Mouse (Mus musculus): ENCODE results near the gene Ank2. TPM values are rescaled to one million over a fixed set of nuclear protein-coding genes. Genes with fewer than 3 reads are reported as not detected.

The Ank2 gene
- polyA plus RNA-seq, 1 experiment: not detected

DNA sequence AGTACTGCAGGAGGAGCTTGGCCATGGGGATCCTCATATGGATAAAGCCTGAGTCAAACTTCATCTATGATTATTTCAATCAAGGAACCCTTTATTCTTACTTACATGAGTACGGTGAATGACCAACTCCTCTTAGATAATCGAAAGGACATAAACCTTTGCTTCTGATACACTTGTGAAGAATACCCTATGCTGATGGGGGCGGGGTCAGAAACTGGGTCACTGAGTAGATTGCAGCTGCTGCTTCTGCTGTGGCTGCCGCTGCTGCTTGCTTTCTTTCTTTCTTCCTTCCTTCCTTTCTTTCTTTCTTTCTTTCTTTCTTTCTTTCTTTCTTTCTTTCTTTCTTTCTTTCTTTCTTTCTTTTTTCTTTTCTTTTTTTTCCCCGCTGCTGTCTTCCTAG lies 263.9 kb downstream of the Ank2 start:
- TF ChIP-seq GATA1 (IDR thresholded peaks at IDR 0.05; ENCODE audit: borderline replicate concordance, low read length): no peak
- TF ChIP-seq FLI1 (IDR thresholded peaks at IDR 0.05; ENCODE audit: low read length): no peak
- H3K27me3 ChIP-seq (replicated peaks): no peaks in the 10 kb centered on the region
- H3K4me3 ChIP-seq (replicated peaks): no peak overlapping the region
- H3K36me3 ChIP-seq (replicated peaks; ENCODE audit: low read length): no peaks in the 10 kb centered on the region
- no peaks in the 10 kb centered on the region for H3K4me1 ChIP-seq
- peaks cover 5% of the 10 kb centered on the region; the same call in 1 of the 2 replicates for H3K9me3 ChIP-seq

DNA sequence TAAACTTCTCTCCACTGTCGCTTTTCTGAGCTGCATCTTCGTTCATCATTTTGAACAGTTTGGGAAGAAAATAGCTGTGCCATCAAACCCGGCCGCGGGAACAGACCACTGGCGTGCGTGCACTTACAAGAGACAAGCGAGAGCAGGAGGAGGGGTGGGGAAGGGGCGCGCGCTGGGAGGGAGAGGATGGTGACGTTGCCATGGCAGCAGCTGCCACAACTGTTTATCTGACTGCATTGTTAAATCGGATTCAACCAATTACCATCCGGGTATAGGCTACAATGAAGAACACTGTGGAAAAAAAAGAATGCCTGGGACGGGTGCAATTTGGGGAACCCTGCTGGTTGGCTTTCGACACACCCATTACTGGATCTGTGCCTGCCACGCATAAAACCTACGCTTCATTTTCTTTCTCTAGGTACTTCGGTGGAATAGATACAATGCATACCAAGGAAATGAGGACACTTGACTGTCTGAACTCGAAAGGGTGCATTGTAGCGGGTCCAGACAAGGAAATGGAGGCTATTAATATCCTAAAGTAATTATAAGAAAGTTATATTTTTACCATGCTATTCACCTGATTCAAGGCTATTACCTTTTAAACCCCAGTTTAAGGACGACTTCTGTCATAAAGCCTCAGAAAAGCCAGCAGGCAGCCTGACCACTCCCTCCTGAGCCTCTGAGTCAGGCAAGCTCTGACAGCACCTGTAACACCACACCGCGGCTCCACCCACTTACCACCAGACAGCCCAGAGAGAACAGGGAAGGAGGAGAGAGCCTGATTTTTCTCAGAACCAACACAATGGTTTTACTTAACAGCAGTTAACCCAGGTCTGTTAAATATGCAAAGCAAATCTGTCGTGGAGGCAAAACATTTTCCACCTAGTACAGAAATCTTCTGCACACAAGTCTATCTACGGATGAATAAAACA lies 273.1 kb downstream of the Ank2 start:
- Histone ChIP-seq H3K36me3 (replicated peaks; ENCODE audit: low read length) (no peaks in the 10 kb centered on the region), H3K9me3 (no peaks in the 10 kb centered on the region), H3K27me3 (replicated peaks) (no peaks in the 10 kb centered on the region), H3K4me3 (replicated peaks) (no peak overlapping the region), H3K4me1 (no peaks in the 10 kb centered on the region)
- TF ChIP-seq FLI1 (IDR thresholded peaks at IDR 0.05; ENCODE audit: low read length) (no peak), GATA1 (IDR thresholded peaks at IDR 0.05; ENCODE audit: borderline replicate concordance, low read length) (no peak)

DNA sequence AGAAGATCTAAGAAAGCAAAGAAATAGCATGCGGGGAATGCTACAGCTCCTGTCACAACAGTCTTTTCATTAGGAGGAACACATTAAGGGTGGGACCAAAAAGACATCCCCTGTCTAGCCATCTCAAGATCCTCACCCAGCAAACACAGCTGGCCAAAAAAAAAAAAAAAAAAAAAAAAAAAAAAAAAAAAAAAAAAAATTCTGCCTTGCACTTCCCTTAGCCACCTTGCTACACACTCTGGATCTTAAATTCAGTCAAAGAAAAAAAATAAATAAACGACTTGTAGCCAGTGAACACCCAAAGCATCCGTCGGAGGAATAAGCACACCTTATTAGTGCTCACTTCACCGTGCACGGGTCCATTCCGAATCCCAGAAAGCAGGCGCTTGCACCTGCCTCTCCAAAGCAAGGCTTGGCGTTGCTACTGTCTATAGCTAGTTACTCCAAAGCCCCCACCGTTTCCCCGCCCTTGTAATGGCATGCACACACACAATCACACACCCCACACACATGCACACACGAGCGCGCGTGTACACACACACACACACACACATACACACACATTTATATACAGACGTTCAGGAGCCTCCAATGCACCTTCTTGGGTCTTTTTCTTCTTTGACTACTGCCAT lies 273.9 kb downstream of the Ank2 start:
- Histone ChIP-seq H3K9me3 (peaks cover 6% of the 10 kb centered on the region; the same call in 1 of the 2 replicates), H3K4me1 (no peaks in the 10 kb centered on the region), H3K27me3 (replicated peaks) (no peaks in the 10 kb centered on the region), H3K36me3 (replicated peaks; ENCODE audit: low read length) (no peaks in the 10 kb centered on the region), H3K4me3 (replicated peaks) (no peak overlapping the region)
- TF ChIP-seq GATA1 (IDR thresholded peaks at IDR 0.05; ENCODE audit: borderline replicate concordance, low read length): no peak

GRCm38 (mm10) chr3:127224315-127225166 lies 274.6 kb downstream of the Ank2 start:
- Histone ChIP-seq H3K36me3 (replicated peaks; ENCODE audit: low read length) (no peaks in the 10 kb centered on the region), H3K4me3 (replicated peaks) (no peak overlapping the region), H3K4me1 (no peaks in the 10 kb centered on the region), H3K27me3 (replicated peaks) (no peaks in the 10 kb centered on the region), H3K9me3 (peaks cover 6% of the 10 kb centered on the region; the same call in 1 of the 2 replicates)
- TF ChIP-seq FLI1 (IDR thresholded peaks at IDR 0.05; ENCODE audit: low read length) (no peak), GATA1 (IDR thresholded peaks at IDR 0.05; ENCODE audit: borderline replicate concordance, low read length) (no peak)

DNA sequence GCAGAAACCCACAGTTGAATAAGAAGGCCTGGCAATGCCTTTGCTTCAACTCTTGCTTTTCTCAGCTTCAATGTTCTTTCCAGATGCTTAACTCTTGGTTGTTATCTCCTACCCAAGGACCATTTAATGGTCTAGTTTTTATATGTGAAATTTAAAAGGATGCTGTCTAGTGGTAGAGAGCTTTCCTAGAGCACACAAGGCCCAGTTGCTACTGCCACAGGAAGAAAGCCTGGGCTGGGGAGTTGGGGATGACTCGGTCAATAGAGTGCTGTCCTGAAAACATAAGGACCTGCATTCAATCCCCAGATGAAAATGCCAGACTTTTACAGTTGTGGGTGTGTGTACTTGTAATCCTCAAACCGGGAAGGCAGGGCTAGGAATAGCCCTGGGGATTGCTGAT lies 277.1 kb downstream of the Ank2 start:
- Histone ChIP-seq H3K4me1 (no peaks in the 10 kb centered on the region), H3K4me3 (replicated peaks) (no peak overlapping the region), H3K27me3 (replicated peaks) (no peaks in the 10 kb centered on the region), H3K9me3 (peaks cover 9% of the 10 kb centered on the region; the same call in 1 of the 2 replicates), H3K36me3 (replicated peaks; ENCODE audit: low read length) (no peaks in the 10 kb centered on the region)
- TF ChIP-seq FLI1 (IDR thresholded peaks at IDR 0.05; ENCODE audit: low read length) (no peak), GATA1 (IDR thresholded peaks at IDR 0.05; ENCODE audit: borderline replicate concordance, low read length) (no peak)

GRCm38 (mm10) chr3:127220859-127221258 lies 278.3 kb downstream of the Ank2 start:
- peaks cover 9% of the 10 kb centered on the region; the same call in 1 of the 2 replicates for H3K9me3 ChIP-seq
- TF ChIP-seq GATA1 (IDR thresholded peaks at IDR 0.05; ENCODE audit: borderline replicate concordance, low read length) (no peak), FLI1 (IDR thresholded peaks at IDR 0.05; ENCODE audit: low read length) (no peak)
- no peaks in the 10 kb centered on the region for H3K36me3 ChIP-seq (replicated peaks; ENCODE audit: low read length)
- no peaks in the 10 kb centered on the region for H3K4me1 ChIP-seq
- no peaks in the 10 kb centered on the region for H3K27me3 ChIP-seq (replicated peaks)
- no peak overlapping the region for H3K4me3 ChIP-seq (replicated peaks)

GRCm38 (mm10) chr3:127213534-127213933 lies 285.6 kb downstream of the Ank2 start:
- no peak for TF ChIP-seq GATA1 (IDR thresholded peaks at IDR 0.05; ENCODE audit: borderline replicate concordance, low read length)
- TF ChIP-seq FLI1 (IDR thresholded peaks at IDR 0.05; ENCODE audit: low read length): no peak

GRCm38 (mm10) chr3:127211119-127211518 lies 288.0 kb downstream of the Ank2 start:
- Histone ChIP-seq H3K36me3 (replicated peaks; ENCODE audit: low read length) (no peaks in the 10 kb centered on the region), H3K4me3 (replicated peaks) (no peak overlapping the region), H3K27me3 (replicated peaks) (no peaks in the 10 kb centered on the region), H3K4me1 (no peaks in the 10 kb centered on the region), H3K9me3 (peaks cover 24% of the 10 kb centered on the region)
- TF ChIP-seq GATA1 (IDR thresholded peaks at IDR 0.05; ENCODE audit: borderline replicate concordance, low read length) (no peak), FLI1 (IDR thresholded peaks at IDR 0.05; ENCODE audit: low read length) (no peak)

More at GRCm38 (mm10) chr3:127213534-127213933, 285.6 kb downstream of the Ank2 start:
- H3K4me1 ChIP-seq: no peaks in the 10 kb centered on the region
- H3K27me3 ChIP-seq (replicated peaks): no peaks in the 10 kb centered on the region
- no peak overlapping the region for H3K4me3 ChIP-seq (replicated peaks)
- H3K9me3 ChIP-seq: peaks cover 18% of the 10 kb centered on the region
- H3K36me3 ChIP-seq (replicated peaks; ENCODE audit: low read length): no peaks in the 10 kb centered on the region

DNA sequence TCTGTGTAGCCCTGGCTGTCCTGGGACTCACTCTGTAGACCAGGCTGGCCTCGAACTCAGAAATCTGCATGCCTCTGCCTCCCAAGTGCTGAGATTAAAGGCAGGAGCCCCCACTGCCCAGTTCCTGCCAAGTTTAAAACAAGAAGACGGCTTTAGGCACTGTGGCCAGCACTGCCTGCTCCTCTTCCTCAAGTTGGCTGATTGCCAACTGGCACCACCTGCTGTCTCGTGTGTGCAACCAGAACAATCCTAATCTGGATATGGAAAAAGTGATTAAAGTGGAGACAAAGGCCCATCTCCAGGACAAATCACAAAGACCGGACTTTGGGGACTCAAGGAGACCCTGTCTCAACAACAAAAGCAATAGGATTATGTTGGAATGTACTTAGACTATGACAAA lies 288.6 kb downstream of the Ank2 start:
- Histone ChIP-seq H3K27me3 (replicated peaks) (no peaks in the 10 kb centered on the region), H3K4me1 (no peaks in the 10 kb centered on the region), H3K36me3 (replicated peaks; ENCODE audit: low read length) (no peaks in the 10 kb centered on the region), H3K9me3 (peaks cover 24% of the 10 kb centered on the region), H3K4me3 (replicated peaks) (no peak overlapping the region)
- TF ChIP-seq FLI1 (IDR thresholded peaks at IDR 0.05; ENCODE audit: low read length) (no peak), GATA1 (IDR thresholded peaks at IDR 0.05; ENCODE audit: borderline replicate concordance, low read length) (no peak)
